Mouse (Mus musculus) liver, embryonic 11.5 days (tissue): ENCODE measurements around the gene Meltf. TPM values are rescaled to one million over a fixed set of nuclear protein-coding genes. Genes with fewer than 3 reads are reported as not detected.

ENCODE experiments used
- ATAC-seq: fragments of 200-750 bp; cut with Nextera tagmentation; replicated peaks from 2 replicates; pipeline ENCODE4 v1.8.0; 2017; ENCODE audit warnings: moderate number of reproducible peaks, mild to moderate bottlenecking, moderate TSS enrichment, moderate library complexity; ENCODE audit not compliant: low FRiP score
- DNase-seq: peaks from one replicate; pipeline ENCODE4 v3.0.0-alpha.2; 2017; ENCODE audit warnings: low spot score
- H3K27ac ChIP-seq: fragments of 300-500 bp; sonication (generic); 2 replicates; pipeline ENCODE4 v1.5.1; 2014; ENCODE audit warnings: mild to moderate bottlenecking, low read depth, low read length, control low read depth
- H3K27me3 ChIP-seq: fragments of 300-500 bp; sonication (generic); replicated peaks from 2 replicates; pipeline ENCODE4 v1.6.1; 2014; ENCODE audit warnings: low read length, mixed read lengths; ENCODE audit not compliant: control insufficient read depth, insufficient read depth
- H3K36me3 ChIP-seq: fragments of 300-500 bp; sonication (generic); 2 replicates; pipeline ENCODE4 v1.6.1; 2014; ENCODE audit warnings: mild to moderate bottlenecking, low read length, moderate library complexity, mixed read lengths; ENCODE audit not compliant: control insufficient read depth, insufficient read depth
- H3K4me1 ChIP-seq: fragments of 300-500 bp; sonication (generic); replicated peaks from 2 replicates; pipeline ENCODE4 v1.6.1; 2014; ENCODE audit warnings: low read length, mixed read lengths; ENCODE audit not compliant: control insufficient read depth, insufficient read depth
- H3K4me2 ChIP-seq: fragments of 300-500 bp; sonication (generic); 2 replicates; pipeline ENCODE4 v1.6.1; 2014; ENCODE audit warnings: mild to moderate bottlenecking, control low read depth, moderate library complexity
- H3K4me3 ChIP-seq: fragments of 300-500 bp; sonication (generic); 2 replicates; pipeline ENCODE4 v1.5.1; 2014; ENCODE audit warnings: low read depth, low read length, control low read depth
- H3K9ac ChIP-seq: fragments of 300-500 bp; sonication (generic); 2 replicates; pipeline ENCODE4 v1.6.1; 2014; ENCODE audit warnings: low read depth, low read length, control low read depth
- H3K9me3 ChIP-seq: fragments of 300-500 bp; sonication (generic); 2 replicates; pipeline ENCODE4 v1.6.1; 2016; ENCODE audit warnings: low read length, inconsistent platforms, mixed read lengths; ENCODE audit not compliant: control insufficient read depth
- WGBS: fragments of 180-500 bp; shearing (Covaris S2); extraction: QIAGEN DNeasy Blood & Tissue Kit; methylation state at CpG from one replicate; pipeline ENCODE4 v1.1.7; 2014; 5-methylcytosine and 5-hydroxymethylcytosine counted together
- polyA plus RNA-seq: library from polyadenylated mRNA; unstranded; fragments of >200 nt; fragmentation: Nextera tagmentation; extraction: Ambion mirVana; gene quantifications from 2 replicates; pipeline ENCODE4 v1.2.1, GENCODE M21; 2014

Meltf gene
- 0.33 and 0.35 TPM in 2 replicates for polyA plus RNA-seq

GRCm38 (mm10) chr16:31878573-31879257 is at the start of gene Meltf:
Gene Meltf (plus strand): TSS chr16:31878810.
- no peak within 1 kb of the TSS for H3K4me3 ChIP-seq
- peak; percentile 74 for DNase-seq
- H3K4me1 ChIP-seq = peaks cover 8% of the 10 kb centered on the region; the same call in 1 of the 2 replicates
- no peaks in the 10 kb centered on the region for H3K9me3 ChIP-seq
- H3K9ac ChIP-seq = no peak within 1 kb of the TSS
- H3K27me3 ChIP-seq = no peaks in the 10 kb centered on the region
- ATAC-seq = peak; percentile 79
- no peak within 1 kb of the TSS for H3K27ac ChIP-seq
- H3K36me3 ChIP-seq = no peaks in the 10 kb centered on the region
- peak within 1 kb of the TSS; percentile 16; the same call in 1 of the 2 replicates for H3K4me2 ChIP-seq
- 29% methylated on average over 21 of the region's 21 CpGs for WGBS

- no peak for DNase-seq
- Histone ChIP-seq H3K4me1 (no peaks in the 10 kb centered on the region), H3K36me3 (no peaks in the 10 kb centered on the region; the same call in 1 of the 2 replicates), H3K9ac (no peak overlapping the region), H3K4me3 (no peak overlapping the region), H3K27me3 (no peaks in the 10 kb centered on the region), H3K4me2 (no peak overlapping the region), H3K27ac (no peak overlapping the region), H3K9me3 (no peaks in the 10 kb centered on the region)
- 87% methylated on average over 4 of the region's 4 CpGs for WGBS
- ATAC-seq = no peak
Measured at GRCm38 (mm10) chr16:31830726-31831125, 47.9 kb upstream of the Meltf start.

- Histone ChIP-seq H3K27me3 (no peaks in the 10 kb centered on the region), H3K9me3 (no peaks in the 10 kb centered on the region), H3K36me3 (peaks cover 3% of the 10 kb centered on the region; the same call in 1 of the 2 replicates), H3K9ac (no peak overlapping the region), H3K4me3 (no peak overlapping the region), H3K4me1 (no peaks in the 10 kb centered on the region), H3K4me2 (no peak overlapping the region), H3K27ac (no peak overlapping the region)
- 78% methylated on average over 10 of the region's 10 CpGs for WGBS
- ATAC-seq (no peak), DNase-seq (no peak)
Measured at GRCm38 (mm10) chr16:31832630-31833422, 45.8 kb upstream of the Meltf start.

- 52% methylated on average over 7 of the region's 7 CpGs for WGBS
- DNase-seq (no peak), ATAC-seq (no peak)
- H3K4me2 ChIP-seq = no peak overlapping the region
- no peak overlapping the region for H3K4me3 ChIP-seq
- H3K4me1 ChIP-seq = no peaks in the 10 kb centered on the region
- H3K27me3 ChIP-seq = no peaks in the 10 kb centered on the region
- no peak overlapping the region for H3K9ac ChIP-seq
- no peak overlapping the region for H3K27ac ChIP-seq
- H3K9me3 ChIP-seq = no peaks in the 10 kb centered on the region
- H3K36me3 ChIP-seq = peaks cover 9% of the 10 kb centered on the region
Measured at GRCm38 (mm10) chr16:31834011-31834584, 44.5 kb upstream of the Meltf start.

- DNase-seq (no peak), ATAC-seq (no peak)
- 79% methylated on average over 2 of the region's 2 CpGs for WGBS
- Histone ChIP-seq H3K27ac (no peak overlapping the region), H3K27me3 (no peaks in the 10 kb centered on the region), H3K36me3 (peaks cover 9% of the 10 kb centered on the region), H3K4me3 (no peak overlapping the region), H3K4me1 (no peaks in the 10 kb centered on the region), H3K4me2 (no peak overlapping the region), H3K9me3 (no peaks in the 10 kb centered on the region), H3K9ac (no peak overlapping the region)
Measured at GRCm38 (mm10) chr16:31834662-31835318, 43.8 kb upstream of the Meltf start.

GRCm38 (mm10) chr16:31837362-31837761 is 41.2 kb upstream of the Meltf start:
- Histone ChIP-seq H3K4me1 (no peaks in the 10 kb centered on the region), H3K27ac (no peak overlapping the region), H3K36me3 (peaks cover 9% of the 10 kb centered on the region), H3K27me3 (no peaks in the 10 kb centered on the region), H3K4me3 (no peak overlapping the region), H3K9me3 (no peaks in the 10 kb centered on the region), H3K4me2 (no peak overlapping the region), H3K9ac (no peak overlapping the region)
- ATAC-seq (no peak), DNase-seq (no peak)
- WGBS = 90% methylated on average over 3 of the region's 3 CpGs

GRCm38 (mm10) chr16:31844246-31844645 is 34.4 kb upstream of the Meltf start:
- Histone ChIP-seq H3K27me3 (no peaks in the 10 kb centered on the region), H3K9me3 (no peaks in the 10 kb centered on the region), H3K4me3 (no peak overlapping the region), H3K9ac (no peak overlapping the region), H3K4me1 (no peaks in the 10 kb centered on the region), H3K27ac (no peak overlapping the region), H3K36me3 (0 out of 2 replicates have a peak, but pooled peaks cover 6% of the 10 kb centered on the region), H3K4me2 (no peak overlapping the region)
- 86% methylated on average over 3 of the region's 3 CpGs for WGBS
- DNase-seq (no peak), ATAC-seq (no peak)

GRCm38 (mm10) chr16:31846763-31847162 is 31.8 kb upstream of the Meltf start:
- no peak overlapping the region for H3K4me3 ChIP-seq
- 91% methylated on average over 10 of the region's 10 CpGs for WGBS
- H3K27ac ChIP-seq = no peak overlapping the region
- no peak for ATAC-seq
- no peaks in the 10 kb centered on the region for H3K9me3 ChIP-seq
- no peak for DNase-seq
- no peak overlapping the region for H3K9ac ChIP-seq
- no peaks in the 10 kb centered on the region for H3K4me1 ChIP-seq
- no peaks in the 10 kb centered on the region for H3K27me3 ChIP-seq
- H3K36me3 ChIP-seq = 0 out of 2 replicates have a peak, but pooled peaks cover 8% of the 10 kb centered on the region
- no peak overlapping the region for H3K4me2 ChIP-seq
